Mouse (Mus musculus): ENCODE measurements around the gene Gm5460.

The Gm5460 gene

DNA sequence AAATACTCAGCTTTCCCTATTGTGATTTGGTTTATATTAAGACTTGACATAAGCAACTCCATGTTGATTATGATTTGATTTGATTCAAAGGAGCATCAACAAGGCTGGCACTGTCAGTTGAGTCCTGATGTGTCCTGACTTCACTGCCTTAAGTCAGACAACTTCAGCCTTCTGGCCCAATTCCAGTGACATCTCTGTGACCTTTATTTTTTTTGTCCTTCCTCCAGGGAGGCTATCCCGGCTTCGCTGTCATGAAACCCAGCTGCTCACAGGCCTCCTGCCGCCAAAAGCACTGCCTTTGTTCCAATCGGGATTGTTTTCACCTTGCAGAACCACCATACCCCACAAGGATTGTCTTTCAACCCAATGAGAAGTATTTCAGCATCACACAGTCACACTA lies 58.8 kb downstream of the Gm5460 start:
- no peak for DNase-seq (ENCODE audit: low spot score in 2 of 2)

DNA sequence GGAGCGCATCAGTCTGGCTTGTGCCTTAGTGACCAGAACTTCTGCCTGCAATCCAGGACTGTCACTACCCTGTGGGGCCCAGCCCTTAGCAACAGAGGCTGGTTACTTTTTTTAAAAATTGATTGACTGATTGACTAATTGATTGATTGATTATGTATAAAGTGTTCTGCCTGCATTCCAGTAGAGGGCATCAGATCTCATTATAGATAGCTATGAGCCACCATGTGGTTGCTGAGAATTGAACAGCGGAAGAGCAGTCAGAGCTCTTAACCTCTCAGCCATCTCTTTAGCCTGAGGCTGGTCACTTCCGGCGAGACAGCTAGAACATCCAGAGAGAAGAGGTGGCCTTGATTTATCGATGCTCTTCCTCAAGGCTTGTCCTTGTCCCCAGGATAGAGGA lies 60.7 kb downstream of the Gm5460 start:
- no peak for DNase-seq (ENCODE audit: low spot score in 2 of 2)

DNA sequence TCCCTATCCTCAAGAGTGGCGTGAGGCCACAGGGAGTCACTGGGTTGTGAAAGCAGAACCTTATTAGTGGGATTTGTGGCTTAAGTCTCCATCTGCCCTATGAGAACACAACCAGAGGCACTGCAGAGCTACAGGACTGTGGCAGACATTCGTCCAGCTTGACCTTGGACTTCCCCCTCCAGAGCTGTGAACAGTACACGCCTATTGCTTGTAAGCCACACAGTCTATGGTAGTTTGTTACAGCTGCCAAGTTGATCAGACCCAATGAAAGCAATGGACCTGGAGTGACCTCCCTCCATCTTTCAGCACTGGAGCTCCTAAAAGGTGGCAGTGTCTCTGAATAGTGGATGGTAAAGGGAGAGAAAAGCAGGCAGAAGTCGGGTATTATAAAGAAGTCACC lies 61.7 kb downstream of the Gm5460 start:
- no peak for DNase-seq (ENCODE audit: low spot score in 2 of 2)

DNA sequence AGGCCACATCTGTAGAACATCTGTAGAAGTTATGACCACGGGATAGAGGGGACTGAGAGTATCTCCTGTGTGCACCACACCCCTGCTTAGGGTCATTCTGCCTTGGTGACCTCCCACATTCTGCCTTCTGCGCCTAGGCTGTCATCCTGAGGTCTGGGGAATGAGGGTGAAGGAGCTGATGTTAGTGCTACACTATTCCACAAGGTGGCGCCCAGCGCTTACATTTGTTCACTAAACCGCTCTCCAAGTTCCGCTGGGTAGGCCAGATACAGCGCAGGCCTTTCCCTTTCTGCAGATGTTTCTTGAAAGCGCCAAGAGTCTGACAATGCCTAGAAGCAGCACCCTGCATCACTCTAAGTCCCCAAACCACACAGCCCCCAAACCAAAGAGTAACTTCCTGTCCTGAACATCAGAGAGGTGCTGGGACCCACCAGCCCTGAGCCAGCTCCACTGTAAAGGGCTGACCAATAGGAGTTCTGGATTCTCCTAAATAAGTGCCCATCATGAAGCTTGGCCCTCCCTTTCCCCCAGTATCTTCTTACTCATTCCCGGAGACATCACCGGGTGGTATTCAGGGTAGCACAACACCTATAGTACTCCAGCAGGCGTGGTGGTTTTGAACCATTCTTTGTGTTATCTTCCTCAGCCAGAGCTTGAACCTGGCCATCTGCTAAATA lies 63.9 kb downstream of the Gm5460 start:
- peak in 1 of 2 experiments; percentile 3 for DNase-seq (ENCODE audit: low spot score in 2 of 2)

DNA sequence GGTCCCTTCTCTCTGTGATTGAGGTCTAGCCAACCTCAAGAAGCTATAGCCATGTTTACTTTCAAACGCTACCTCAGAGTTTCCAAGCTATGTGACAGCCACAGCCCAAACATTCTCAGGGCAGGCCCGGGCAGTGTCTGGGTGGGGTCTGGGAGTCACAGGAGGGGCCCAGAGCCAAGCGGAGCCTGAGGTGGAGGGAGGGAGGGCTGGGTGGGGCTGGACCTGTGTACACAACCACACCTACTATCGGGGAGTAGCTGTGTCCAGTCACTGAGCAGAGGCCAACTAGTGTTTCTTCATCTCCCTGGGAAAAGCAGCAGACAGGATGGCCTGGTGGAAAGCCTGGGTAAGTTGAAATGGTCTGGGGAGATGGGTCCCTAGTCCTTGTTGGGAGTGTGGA lies 69.2 kb downstream of the Gm5460 start, which contains the start of gene Anxa8:
TSS of gene Anxa8 (plus strand) at position 251 of the 400 bp plus-strand sequence.
- no peak for DNase-seq (ENCODE audit: low spot score in 2 of 2)

DNA sequence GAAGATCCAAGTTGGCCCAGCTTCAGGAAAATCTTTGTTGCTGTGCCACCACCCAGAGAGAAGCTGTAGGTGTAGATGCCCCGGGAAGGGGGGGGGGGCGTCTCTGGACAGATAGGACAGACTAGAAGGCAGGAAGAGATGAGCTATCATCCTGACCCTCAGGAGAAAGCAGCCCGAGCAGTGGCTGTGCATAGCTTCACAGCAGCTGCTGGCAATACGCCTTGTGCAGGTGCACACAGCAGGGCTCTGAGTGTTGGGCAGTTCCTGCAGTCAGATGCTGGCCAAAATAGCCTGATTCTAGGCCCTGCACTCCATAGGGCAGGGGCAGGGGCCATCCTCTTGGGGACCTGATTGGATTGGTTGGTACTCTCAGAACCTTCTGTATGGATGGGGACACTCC lies 70.2 kb downstream of the Gm5460 start:
- no peak for DNase-seq (ENCODE audit: low spot score in 2 of 2)

DNA sequence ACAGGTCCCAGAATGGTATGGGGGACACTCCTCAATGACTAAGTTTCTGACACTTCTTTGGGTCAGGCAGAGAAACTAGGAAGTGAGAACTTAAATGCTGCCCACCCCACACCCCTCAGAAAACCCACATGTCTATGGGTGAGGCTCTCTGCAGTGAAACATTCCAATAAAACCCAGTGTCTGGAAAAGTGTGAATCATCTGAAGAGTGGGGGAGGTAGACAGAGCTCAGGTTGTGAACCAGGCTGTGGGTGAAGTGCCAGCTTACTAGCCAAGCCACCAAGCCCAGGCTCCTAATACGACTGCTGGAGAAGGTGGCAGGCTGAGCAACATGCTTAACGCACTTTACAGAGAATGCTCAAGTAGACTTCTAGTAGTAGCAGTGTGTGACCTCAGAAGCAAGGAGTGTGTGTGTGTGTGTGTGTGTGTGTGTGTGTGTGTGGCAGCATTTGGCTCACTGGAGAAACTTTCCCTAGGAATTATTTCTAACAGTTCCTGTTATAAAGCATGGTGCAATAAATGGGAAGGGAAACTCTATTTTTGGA lies 71.4 kb downstream of the Gm5460 start:
- DNase-seq (ENCODE audit: low spot score in 2 of 2), result no peak

DNA sequence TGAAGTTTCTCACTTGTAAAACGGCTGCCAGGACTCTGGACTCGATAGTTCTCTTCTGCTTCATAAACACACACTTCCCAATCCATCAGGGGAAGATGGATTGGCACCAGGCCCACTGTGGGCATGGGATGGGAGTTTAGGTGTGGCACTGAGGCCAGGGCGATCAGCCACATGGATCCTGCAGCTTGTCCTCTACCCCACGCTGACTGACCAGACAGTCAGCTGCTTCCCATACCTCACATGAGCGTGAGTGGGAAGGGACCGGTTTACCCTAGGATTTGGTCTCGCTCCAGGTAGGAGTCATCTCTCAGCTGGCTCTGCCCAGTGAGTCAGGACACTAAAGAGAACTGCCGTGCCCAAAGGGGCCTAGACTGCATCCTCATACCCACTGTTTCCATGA lies 73.2 kb downstream of the Gm5460 start:
- DNase-seq (ENCODE audit: low spot score in 2 of 2), result no peak

DNA sequence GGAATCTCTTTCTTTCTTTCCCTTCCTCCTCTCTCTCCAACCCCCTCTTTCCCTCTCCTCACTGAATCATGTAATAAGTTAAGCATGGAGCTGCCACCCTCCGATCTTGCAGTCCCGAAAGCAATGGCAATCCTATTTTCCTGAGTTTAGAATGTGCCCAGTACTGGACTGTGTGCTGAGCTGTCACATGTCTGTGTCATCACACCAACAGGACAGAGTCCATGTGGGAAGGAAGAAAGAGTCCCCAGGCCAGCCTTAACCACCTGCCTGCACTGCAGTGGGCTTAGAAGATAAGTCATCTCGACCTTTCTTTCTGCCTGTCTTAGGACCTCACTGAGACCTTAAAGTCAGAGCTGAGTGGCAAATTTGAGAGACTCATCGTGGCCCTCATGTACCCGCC lies 74.9 kb downstream of the Gm5460 start:
- DNase-seq (ENCODE audit: low spot score in 2 of 2), result no peak

DNA sequence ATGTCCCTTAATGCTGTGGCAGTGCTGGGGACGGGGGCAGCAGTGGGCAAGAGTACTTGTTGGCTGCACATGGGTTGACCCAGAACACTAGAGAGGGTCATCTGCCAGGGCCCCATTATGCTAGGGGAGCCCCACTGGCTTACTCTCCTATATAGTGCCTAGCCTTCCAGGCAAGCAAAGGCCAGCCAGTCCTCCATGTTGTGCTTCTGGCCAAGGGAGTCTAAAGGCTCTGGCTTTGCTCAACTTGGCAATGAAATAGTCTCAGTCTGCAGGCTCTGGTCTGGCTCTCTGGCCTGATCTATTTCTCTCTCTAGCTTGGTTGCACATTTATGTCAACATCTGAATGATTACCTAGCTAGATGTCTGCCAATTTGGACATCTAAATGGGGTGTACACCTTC lies 76.3 kb downstream of the Gm5460 start:
- no peak for DNase-seq (ENCODE audit: low spot score in 2 of 2)

DNA sequence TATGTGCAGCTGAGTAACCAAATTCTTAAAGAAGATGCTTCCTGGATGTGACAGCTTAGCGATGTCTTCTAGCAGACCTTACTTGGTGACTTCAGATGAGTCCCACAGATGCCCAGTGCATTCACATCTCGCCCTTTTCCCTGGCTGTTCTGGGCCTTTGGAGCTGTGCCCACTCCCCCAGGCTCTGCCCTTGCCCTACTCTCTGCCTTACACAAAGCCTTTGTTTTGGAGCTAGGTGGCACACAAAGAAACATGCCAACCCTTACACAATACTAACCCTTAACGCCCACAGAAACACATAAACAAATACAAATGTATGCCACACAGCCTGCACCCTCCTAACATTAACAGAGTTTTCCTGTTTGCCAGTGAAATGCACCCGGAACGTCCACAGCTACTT lies 79.6 kb downstream of the Gm5460 start:
- no peak for DNase-seq (ENCODE audit: low spot score in 2 of 2)

Measured in spleen, postnatal 36 days (tissue).